Mouse (Mus musculus) liver, embryonic 16.5 days (tissue): Measurements from ENCODE around the gene Cmtm6. TPM values are rescaled to one million over a fixed set of nuclear protein-coding genes. Genes with fewer than 3 reads are reported as not detected.

Source experiments
- ATAC-seq: fragments of 200-750 bp; cut with Nextera tagmentation; 2 replicates; pipeline ENCODE4 v1.8.0; 2017; ENCODE audit warnings: low read depth, mild to moderate bottlenecking, moderate number of reproducible peaks, moderate library complexity
- H3K27ac ChIP-seq: fragments of 300-500 bp; sonication (generic); 2 replicates; pipeline ENCODE4 v1.5.1; 2014; ENCODE audit warnings: mild to moderate bottlenecking, low read length
- H3K27me3 ChIP-seq: fragments of 300-500 bp; sonication (generic); 2 replicates; pipeline ENCODE4 v1.6.1; 2014; ENCODE audit warnings: low read depth, low read length, mixed read lengths; ENCODE audit not compliant: control insufficient read depth, insufficient read depth
- H3K36me3 ChIP-seq: fragments of 300-500 bp; sonication (generic); 2 replicates; pipeline ENCODE4 v1.6.1; 2014; ENCODE audit warnings: mild to moderate bottlenecking; ENCODE audit not compliant: control insufficient read depth, insufficient read depth
- H3K4me1 ChIP-seq: fragments of 300-500 bp; sonication (generic); 2 replicates; pipeline ENCODE4 v1.6.1; 2014; ENCODE audit warnings: low read depth, low read length, mixed read lengths; ENCODE audit not compliant: control insufficient read depth
- H3K4me2 ChIP-seq: fragments of 300-500 bp; sonication (generic); 2 replicates; pipeline ENCODE4 v1.6.1; 2014; ENCODE audit warnings: low read depth, low read length, mixed read lengths
- H3K4me3 ChIP-seq: fragments of 300-500 bp; sonication (generic); 2 replicates; pipeline ENCODE4 v1.5.1; 2014; ENCODE audit warnings: low read depth, mild to moderate bottlenecking, low read length
- H3K9ac ChIP-seq: fragments of 300-500 bp; sonication (generic); 2 replicates; pipeline ENCODE4 v1.6.1; 2014; ENCODE audit warnings: low read depth, low read length
- H3K9me3 ChIP-seq: fragments of 300-500 bp; sonication (generic); replicated peaks from 2 replicates; pipeline ENCODE4 v1.6.1; 2016; ENCODE audit warnings: low read length; ENCODE audit not compliant: control insufficient read depth
- WGBS: fragments of 180-500 bp; shearing (Covaris S2); extraction: QIAGEN DNeasy Blood & Tissue Kit; methylation state at CpG from one replicate; pipeline ENCODE4 v1.1.7; 2014; ENCODE audit not compliant: insufficient replicate concordance; 5-methylcytosine and 5-hydroxymethylcytosine counted together
- polyA plus RNA-seq: library from polyadenylated mRNA; unstranded; fragments of >200 nt; fragmentation: Nextera tagmentation; extraction: Ambion mirVana; gene quantifications from 2 replicates; pipeline ENCODE4 v1.2.1, GENCODE M21; 2015

The Cmtm6 gene
- polyA plus RNA-seq, 1 experiment from 2014 or later = 32.2 TPM

DNA sequence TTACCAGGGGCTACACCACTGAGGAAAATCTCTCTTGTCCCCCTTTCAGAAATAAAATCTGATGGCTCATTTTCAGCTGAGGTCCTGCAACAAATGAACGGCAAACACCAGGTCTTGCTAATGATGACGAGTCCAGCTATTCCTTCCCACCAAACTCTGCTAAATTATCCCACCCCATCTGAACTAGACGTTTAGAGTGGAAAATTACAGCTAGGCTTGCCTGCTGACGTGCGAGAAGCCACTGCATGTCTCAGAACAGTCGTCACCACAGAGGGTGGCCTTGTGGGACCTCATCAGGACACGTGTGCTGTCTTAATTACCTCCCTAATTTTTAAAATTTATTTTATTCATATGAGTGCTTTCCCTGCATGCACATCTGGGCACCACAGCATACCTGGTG, 40.6 kb downstream of the Cmtm6 start:
- no peak overlapping the region for H3K27ac ChIP-seq
- H3K27me3 ChIP-seq = no peaks in the 10 kb centered on the region
- WGBS = 67% methylated on average over 7 of the region's 7 CpGs
- no peak overlapping the region for H3K4me3 ChIP-seq
- H3K9me3 ChIP-seq = no peaks in the 10 kb centered on the region
- ATAC-seq = no peak
- no peak overlapping the region for H3K4me2 ChIP-seq
- H3K4me1 ChIP-seq = no peaks in the 10 kb centered on the region; the same call in 1 of the 2 replicates
- H3K36me3 ChIP-seq = peaks cover 4% of the 10 kb centered on the region; the same call in 1 of the 2 replicates
- no peak overlapping the region for H3K9ac ChIP-seq

DNA sequence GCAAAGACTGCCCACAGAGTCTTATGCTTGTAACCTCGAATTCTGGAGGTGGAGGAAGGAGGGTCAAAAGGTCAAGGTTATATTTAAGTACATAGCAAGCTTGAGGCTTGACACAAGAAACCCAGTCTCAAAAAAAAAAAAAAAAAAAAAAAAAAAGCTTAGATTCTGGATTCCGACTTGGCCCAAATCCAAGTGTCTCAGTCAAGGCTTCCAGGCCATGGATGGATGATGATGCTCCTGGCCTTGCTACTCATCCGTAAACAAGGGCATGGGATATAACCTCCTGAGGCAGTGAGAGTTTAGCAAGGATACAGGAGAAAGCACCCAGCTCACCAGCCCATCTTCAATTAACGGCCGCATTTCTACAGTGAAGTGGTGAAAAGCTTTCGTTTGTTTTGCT, 43.7 kb downstream of the Cmtm6 start:
- Histone ChIP-seq H3K9ac (no peak overlapping the region), H3K27me3 (no peaks in the 10 kb centered on the region), H3K36me3 (peaks cover 4% of the 10 kb centered on the region; the same call in 1 of the 2 replicates), H3K9me3 (no peaks in the 10 kb centered on the region), H3K4me1 (no peaks in the 10 kb centered on the region; the same call in none of the 2 replicates), H3K4me3 (no peak overlapping the region), H3K27ac (no peak overlapping the region), H3K4me2 (no peak overlapping the region)
- 56% methylated on average over 6 of the region's 6 CpGs for WGBS
- ATAC-seq = no peak

DNA sequence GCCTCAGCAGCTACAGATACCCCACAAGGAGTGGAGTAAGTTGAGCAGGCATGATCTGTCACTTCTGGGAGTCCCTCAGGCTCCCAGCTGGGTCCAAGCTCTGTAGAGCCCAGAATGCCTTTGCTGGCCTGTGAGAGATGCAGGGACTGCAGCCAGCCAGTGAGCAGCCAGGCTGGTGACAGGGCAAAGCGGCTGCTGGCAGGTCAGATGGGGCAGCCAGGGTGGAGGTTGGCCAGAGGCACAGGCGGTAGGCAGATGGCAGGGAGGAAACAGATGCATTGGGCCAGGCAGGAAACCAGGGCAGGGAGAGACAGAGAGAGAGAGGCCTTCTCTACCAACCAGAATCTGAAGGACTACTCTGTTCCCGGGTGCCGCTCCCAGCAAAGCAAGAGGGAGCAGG, 44.4 kb downstream of the Cmtm6 start:
- Histone ChIP-seq H3K9me3 (no peaks in the 10 kb centered on the region), H3K27ac (no peak overlapping the region), H3K4me1 (peaks cover 2% of the 10 kb centered on the region), H3K9ac (no peak overlapping the region), H3K4me2 (no peak overlapping the region), H3K36me3 (peaks cover 4% of the 10 kb centered on the region; the same call in 1 of the 2 replicates), H3K4me3 (no peak overlapping the region), H3K27me3 (peaks cover 2% of the 10 kb centered on the region; the same call in 1 of the 2 replicates)
- 23% methylated on average over 4 of the region's 4 CpGs for WGBS
- ATAC-seq = no peak

DNA sequence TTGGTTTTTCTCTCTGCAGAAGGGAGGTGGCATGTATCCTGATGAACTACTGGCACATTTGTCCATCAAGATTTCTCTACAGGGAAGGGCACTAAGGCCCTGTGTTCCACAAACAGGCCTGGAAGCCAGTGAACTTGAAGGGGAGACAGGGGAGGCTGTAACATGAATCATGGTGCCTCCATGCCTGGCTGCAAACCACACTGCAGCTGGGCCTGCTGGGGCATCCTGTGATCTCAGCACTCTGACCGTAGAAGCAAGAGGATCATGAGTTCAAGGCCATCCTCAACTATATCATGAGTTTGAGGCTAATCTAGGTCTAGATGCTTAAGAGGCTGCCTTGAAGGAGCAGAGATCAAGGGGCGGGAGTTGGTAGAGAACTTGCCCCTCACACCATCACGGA, 45.4 kb downstream of the Cmtm6 start:
- H3K36me3 ChIP-seq = peaks cover 4% of the 10 kb centered on the region; the same call in 1 of the 2 replicates
- H3K27ac ChIP-seq = no peak overlapping the region
- no peak for ATAC-seq
- H3K4me1 ChIP-seq = peaks cover 6% of the 10 kb centered on the region
- WGBS = 45% methylated on average over 3 of the region's 3 CpGs
- H3K4me2 ChIP-seq = no peak overlapping the region
- peaks cover 9% of the 10 kb centered on the region for H3K27me3 ChIP-seq
- H3K9ac ChIP-seq = no peak overlapping the region
- H3K4me3 ChIP-seq = no peak overlapping the region
- no peaks in the 10 kb centered on the region for H3K9me3 ChIP-seq

DNA sequence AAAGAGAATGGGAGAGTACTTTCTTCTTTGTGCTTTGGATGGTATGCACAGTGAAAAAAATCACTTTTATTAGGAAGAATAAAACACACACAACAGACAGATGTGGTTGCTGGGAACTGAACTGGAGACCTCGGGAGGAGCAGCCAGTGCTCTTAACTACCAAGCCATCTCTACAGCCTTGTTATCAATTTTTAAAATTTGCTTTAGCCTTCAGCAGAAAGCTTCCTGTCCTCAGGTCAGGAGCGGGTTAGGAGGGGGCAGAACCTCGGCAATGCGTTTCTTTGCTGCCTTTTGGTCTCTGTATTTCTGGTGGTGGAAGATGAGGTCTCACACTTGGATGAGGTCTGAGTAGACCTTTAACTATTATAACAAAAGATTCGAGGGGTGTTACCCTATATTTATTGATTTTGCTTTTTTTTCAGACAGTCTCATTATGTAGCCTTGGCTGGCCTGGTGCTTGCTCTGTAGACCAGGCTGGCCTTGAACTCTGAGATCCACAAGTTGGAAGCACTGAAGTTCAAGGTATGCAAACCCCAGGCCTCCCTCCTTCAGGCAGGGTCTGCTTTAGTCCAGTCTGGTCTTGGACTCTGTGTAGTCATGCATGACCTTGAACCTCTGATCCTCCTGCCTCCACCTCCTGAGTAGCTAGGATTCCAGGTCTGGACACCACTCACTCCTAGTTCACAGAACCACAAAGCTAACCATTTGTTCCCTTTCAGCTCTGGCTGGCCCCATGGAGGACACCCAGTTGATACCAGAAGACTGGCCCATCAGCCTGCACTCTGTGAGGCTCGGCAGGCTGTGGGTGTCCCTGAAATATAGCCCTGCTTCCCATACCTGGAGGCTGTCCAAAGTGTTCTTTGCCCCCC, 46.5 kb downstream of the Cmtm6 start:
- no peak for ATAC-seq
- Histone ChIP-seq H3K27me3 (peaks cover 9% of the 10 kb centered on the region), H3K27ac (peak overlapping the region; percentile 53), H3K4me2 (peak overlapping the region; percentile 21), H3K36me3 (peaks cover 3% of the 10 kb centered on the region; the same call in 1 of the 2 replicates), H3K9me3 (no peaks in the 10 kb centered on the region), H3K9ac (no peak overlapping the region), H3K4me1 (peaks cover 6% of the 10 kb centered on the region), H3K4me3 (no peak overlapping the region)
- WGBS = 6% methylated on average over 6 of the region's 6 CpGs

DNA sequence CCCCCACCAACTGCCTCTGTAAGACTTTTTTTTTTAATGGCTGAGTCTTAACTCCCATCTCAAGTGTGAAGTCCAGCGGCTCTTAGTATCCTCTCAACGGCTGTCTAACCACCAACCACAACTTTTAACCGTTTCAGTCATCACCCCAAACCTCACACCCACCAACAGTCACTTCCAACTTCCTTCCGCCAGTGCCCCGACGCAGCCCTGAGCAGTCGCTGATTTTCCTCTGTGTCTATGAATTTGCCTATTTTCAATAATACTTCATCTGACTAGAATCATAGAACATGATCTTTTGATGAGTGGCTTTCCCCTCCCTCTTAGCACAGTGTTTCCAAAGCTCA, 47.1 kb downstream of the Cmtm6 start:
- peak overlapping the region; percentile 21; the same call in 1 of the 2 replicates for H3K4me2 ChIP-seq
- H3K4me1 ChIP-seq = peaks cover 6% of the 10 kb centered on the region
- H3K4me3 ChIP-seq = no peak overlapping the region
- H3K9me3 ChIP-seq = no peaks in the 10 kb centered on the region
- H3K27ac ChIP-seq = peak overlapping the region; percentile 53; the same call in 1 of the 2 replicates
- peaks cover 9% of the 10 kb centered on the region for H3K27me3 ChIP-seq
- H3K9ac ChIP-seq = no peak overlapping the region
- H3K36me3 ChIP-seq = no peaks in the 10 kb centered on the region
- ATAC-seq = no peak
- WGBS = 30% methylated on average over 7 of the region's 7 CpGs

DNA sequence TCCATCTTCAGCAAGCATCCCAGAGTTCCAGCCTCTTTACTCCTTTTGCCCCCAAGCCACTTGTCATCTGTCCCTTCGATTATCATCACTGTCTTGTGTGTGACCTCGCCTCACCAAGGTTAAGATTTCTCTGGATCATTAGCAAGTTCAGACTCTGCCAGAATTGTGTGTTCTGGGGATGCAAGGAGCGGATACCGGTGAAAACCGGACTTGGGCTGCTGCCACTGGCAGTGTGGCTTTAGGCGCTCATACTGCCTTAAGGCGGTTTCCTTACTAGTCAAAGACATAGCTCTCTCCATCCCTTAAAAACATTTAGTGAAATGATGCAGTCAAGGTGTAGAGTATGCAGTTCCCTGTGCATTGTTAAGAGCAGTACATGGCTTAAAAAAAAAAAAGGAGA, 48.0 kb downstream of the Cmtm6 start:
- no peak overlapping the region for H3K9ac ChIP-seq
- ATAC-seq = no peak
- H3K36me3 ChIP-seq = no peaks in the 10 kb centered on the region
- no peaks in the 10 kb centered on the region for H3K9me3 ChIP-seq
- peaks cover 6% of the 10 kb centered on the region for H3K4me1 ChIP-seq
- peaks cover 9% of the 10 kb centered on the region for H3K27me3 ChIP-seq
- H3K4me3 ChIP-seq = no peak overlapping the region
- 55% methylated on average over 7 of the region's 7 CpGs for WGBS
- H3K4me2 ChIP-seq = peak overlapping the region; percentile 70; the same call in 1 of the 2 replicates
- no peak overlapping the region for H3K27ac ChIP-seq

DNA sequence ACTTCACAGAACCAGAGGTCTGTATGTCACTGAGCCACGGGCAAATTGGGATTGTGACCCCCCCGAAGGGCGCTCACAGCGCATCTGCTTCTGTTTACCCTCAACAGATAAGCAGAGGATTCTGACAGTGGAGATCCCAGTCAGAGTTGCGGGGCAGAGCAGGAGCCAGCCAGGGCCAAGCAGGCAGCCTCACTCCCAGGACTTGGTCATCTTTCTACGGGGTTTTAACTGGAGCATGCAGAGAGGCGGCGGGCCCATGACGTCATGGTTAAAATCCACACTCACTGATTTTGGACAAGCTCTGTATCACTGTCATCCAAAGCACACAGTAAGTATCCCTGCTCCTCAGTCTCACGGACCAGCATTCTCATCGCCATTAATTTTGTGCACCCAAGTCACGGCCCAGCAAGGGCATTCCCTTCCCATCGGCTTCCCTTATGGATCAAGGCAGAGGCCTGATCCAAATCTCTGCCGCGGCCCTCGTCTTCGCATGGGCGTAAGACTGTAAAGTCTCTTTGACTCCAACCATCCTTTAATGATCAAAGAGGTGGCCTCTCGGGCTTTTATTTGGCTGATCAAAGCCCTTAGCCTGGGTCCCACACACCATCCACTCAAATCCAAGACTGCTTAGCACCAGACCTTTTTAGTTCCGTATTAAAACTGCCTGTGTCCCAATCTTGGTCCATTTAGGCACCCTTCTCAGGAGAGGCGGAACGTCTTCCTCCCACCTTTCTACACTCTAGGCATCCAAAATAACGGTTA, 49.2 kb downstream of the Cmtm6 start:
- 7% methylated on average over 23 of the region's 23 CpGs for WGBS
- ATAC-seq = no peak
- peaks cover 9% of the 10 kb centered on the region for H3K27me3 ChIP-seq

More for the DNA sequence above, 49.2 kb downstream of the Cmtm6 start:
- peak overlapping the region; percentile 78 for H3K27ac ChIP-seq
- no peaks in the 10 kb centered on the region for H3K9me3 ChIP-seq
- H3K9ac ChIP-seq = peak overlapping the region; percentile 64
- no peaks in the 10 kb centered on the region for H3K36me3 ChIP-seq
- H3K4me3 ChIP-seq = peak overlapping the region; percentile 59
- H3K4me1 ChIP-seq = peaks cover 6% of the 10 kb centered on the region
- peak overlapping the region; percentile 70 for H3K4me2 ChIP-seq
